Comparison of ENCODE assay signal across 10 mouse cellular contexts in genomic region chr8:105808480-105808879, GRCm38 (mm10). TPM values are rescaled to one million over a fixed set of nuclear protein-coding genes. Genes with fewer than 3 reads are reported as not detected.
DNase-seq lines count a peak whose midpoint lies in the region; ATAC-seq lines count a peak whose summit lies in the region.
"Had no signal": no experiment of that assay in that cellular context is flagged by ENCODE, and none has a peak within 500 bp of the region (broad histone marks: within the 10 kb centered on the region; RNA-seq: fewer than 3 reads in every experiment).

No protein-coding gene starts in this region.

- WGBS in heart, embryonic 11.5 days (ENCODE audit: insufficient replicate concordance) = 94% methylated on average over 2 of the region's 2 CpGs
- WGBS in forebrain, embryonic 14.5 days = 94% methylated on average over 2 of the region's 2 CpGs

- H3K36me3 ChIP-seq in heart, embryonic 11.5 days (ENCODE audit: control insufficient read depth, insufficient read depth, low read length) = no peaks in the 10 kb centered on the region
- peaks cover 42% of the 10 kb centered on the region for H3K36me3 ChIP-seq in forebrain, embryonic 14.5 days (ENCODE audit: control insufficient read depth, insufficient read depth, low read length)

- no peak for ATAC-seq in heart, embryonic 11.5 days (replicated peaks; ENCODE audit: insufficient number of reproducible peaks, low FRiP score, low TSS enrichment)
- ATAC-seq in forebrain, embryonic 14.5 days = no peak

- no peak overlapping the region for H3K4me3 ChIP-seq in heart, embryonic 11.5 days (ENCODE audit: low read depth, low read length)
- H3K4me3 ChIP-seq in forebrain, embryonic 14.5 days (ENCODE audit: low read depth, low read length) = no peak overlapping the region
- H3K4me3 ChIP-seq: limb, embryonic 12.5 days had no signal

- no peaks in the 10 kb centered on the region for H3K9me3 ChIP-seq in heart, embryonic 11.5 days (replicated peaks; ENCODE audit: control insufficient read depth, low read length)
- H3K9me3 ChIP-seq in forebrain, embryonic 14.5 days (replicated peaks; ENCODE audit: control insufficient read depth, low read length) = no peaks in the 10 kb centered on the region
- H3K9me3 ChIP-seq: limb, embryonic 12.5 days had no signal

- H3K4me2 ChIP-seq in heart, embryonic 11.5 days = no peak overlapping the region
- no peak overlapping the region for H3K4me2 ChIP-seq in forebrain, embryonic 14.5 days (ENCODE audit: low read length)
- H3K4me2 ChIP-seq: limb, embryonic 12.5 days had no signal

- H3K9ac ChIP-seq in heart, embryonic 11.5 days (ENCODE audit: low read depth, low read length) = no peak overlapping the region
- H3K9ac ChIP-seq in forebrain, embryonic 14.5 days (ENCODE audit: low read length) = no peak overlapping the region
- H3K9ac ChIP-seq: limb, embryonic 12.5 days had no signal

- peak; percentile 52 for DNase-seq in heart, postnatal 4 days
- DNase-seq in Muller cell, postnatal 12 days (ENCODE audit: inconsistent ontology term) = peak; percentile 74
- DNase-seq in gastrocnemius, postnatal 4 days (ENCODE audit: low spot score in 2 of 2) = peak; percentile 20 to 40
- peak; percentile 34 to 53 for DNase-seq in lung, postnatal 4 days
- no peak for DNase-seq in testis, postnatal 14 days (ENCODE audit: low spot score)
- DNase-seq in forebrain, embryonic 14.5 days (ENCODE audit: low spot score) = no peak
- no peak for DNase-seq in urinary bladder, postnatal 25 days (ENCODE audit: low spot score)

- H3K4me1 ChIP-seq in heart, embryonic 11.5 days (ENCODE audit: control insufficient read depth, insufficient read depth, low read length) = peaks cover 13% of the 10 kb centered on the region
- no peaks in the 10 kb centered on the region for H3K4me1 ChIP-seq in forebrain, embryonic 14.5 days (ENCODE audit: control insufficient read depth, insufficient read depth, low read length)
- H3K4me1 ChIP-seq: limb, embryonic 12.5 days had no signal

- H3K27ac ChIP-seq in heart, embryonic 11.5 days (ENCODE audit: low read depth, low read length) = no peak overlapping the region
- no peak overlapping the region for H3K27ac ChIP-seq in forebrain, embryonic 14.5 days (ENCODE audit: low read depth, low read length)
- H3K27ac ChIP-seq: limb, embryonic 12.5 days had no signal

- no peaks in the 10 kb centered on the region for H3K27me3 ChIP-seq in heart, embryonic 11.5 days (ENCODE audit: control insufficient read depth, insufficient read depth, low read length)
- H3K27me3 ChIP-seq in forebrain, embryonic 14.5 days (replicated peaks; ENCODE audit: control insufficient read depth, insufficient read depth, low read length) = no peaks in the 10 kb centered on the region
- H3K27me3 ChIP-seq: limb, embryonic 12.5 days had no signal

RNA-seq across cellular contexts. Expression of gene Ranbp10, which starts 18.7 kb away (rescaled TPM):
- 10 to 100 TPM; 22.3 to 23.1 TPM for total RNA-seq in heart, postnatal 4 days (2021)
- 11.4 and 14.3 TPM in 2 replicates for polyA plus RNA-seq in heart, embryonic 11.5 days (2014; fragmentation: Nextera tagmentation; extraction: Ambion mirVana)
- 10 to 100 TPM; 28.6 to 32.3 TPM for total RNA-seq in gastrocnemius, postnatal 4 days (2021)
- polyA plus RNA-seq in forebrain, embryonic 14.5 days (2014; fragmentation: Nextera tagmentation; extraction: Ambion mirVana) = 8.1 and 10.4 TPM in 2 replicates

RNA-seq across cellular contexts. Expression of gene Tsnaxip1, which starts 19.1 kb away (rescaled TPM):
- not detected for total RNA-seq in heart, postnatal 4 days (2021)
- polyA plus RNA-seq in heart, embryonic 11.5 days (2014; fragmentation: Nextera tagmentation; extraction: Ambion mirVana) = 0.07 and 0.13 TPM in 2 replicates
- total RNA-seq in gastrocnemius, postnatal 4 days (2021) = under 1 TPM; 0.74 to 0.75 TPM
- polyA plus RNA-seq in forebrain, embryonic 14.5 days (2014; fragmentation: Nextera tagmentation; extraction: Ambion mirVana) = 0.83 TPM in 2 replicates
- polyA plus RNA-seq: heart, postnatal 0 days had no signal

RNA-seq across cellular contexts. Expression of gene Cenpt, which starts 44.6 kb away (rescaled TPM):
- total RNA-seq in heart, postnatal 4 days (2021) = 10 to 100 TPM; 16.8 to 18.4 TPM
- 45.7 and 47.9 TPM in 2 replicates for polyA plus RNA-seq in heart, embryonic 11.5 days (2014; fragmentation: Nextera tagmentation; extraction: Ambion mirVana)
- 10 to 100 TPM; 11.5 to 12.9 TPM for total RNA-seq in gastrocnemius, postnatal 4 days (2021)
- 50.7 and 51.8 TPM in 2 replicates for polyA plus RNA-seq in forebrain, embryonic 14.5 days (2014; fragmentation: Nextera tagmentation; extraction: Ambion mirVana)

RNA-seq across cellular contexts. Expression of gene Thap11, which starts 46.5 kb away (rescaled TPM):
- total RNA-seq in heart, postnatal 4 days (2021) = 10 to 100 TPM; 26.4 to 29.3 TPM
- polyA plus RNA-seq in heart, embryonic 11.5 days (2014; fragmentation: Nextera tagmentation; extraction: Ambion mirVana) = 47.2 and 49.8 TPM in 2 replicates
- 10 to 100 TPM; 37.5 to 39.2 TPM for total RNA-seq in gastrocnemius, postnatal 4 days (2021)
- 51.7 and 60.8 TPM in 2 replicates for polyA plus RNA-seq in forebrain, embryonic 14.5 days (2014; fragmentation: Nextera tagmentation; extraction: Ambion mirVana)

RNA-seq across cellular contexts. Expression of gene Gfod2, which starts 50.0 kb away (rescaled TPM):
- total RNA-seq in heart, postnatal 4 days (2021) = 1 to 10 TPM; 4.6 to 4.9 TPM
- polyA plus RNA-seq in heart, embryonic 11.5 days (2014; fragmentation: Nextera tagmentation; extraction: Ambion mirVana) = 8.0 and 10.9 TPM in 2 replicates
- 1 to 10 TPM; 5.2 to 6.0 TPM for total RNA-seq in gastrocnemius, postnatal 4 days (2021)
- 62.9 and 70.6 TPM in 2 replicates for polyA plus RNA-seq in forebrain, embryonic 14.5 days (2014; fragmentation: Nextera tagmentation; extraction: Ambion mirVana)

Comparison
In these comparisons a context has a peak if more than half of its experiments do, and no peak if none do; other contexts are left out.
1. DNase-seq: peak in heart, postnatal 4 days (single experiment), Muller cell, postnatal 12 days (single experiment), gastrocnemius, postnatal 4 days (2 of 2) and lung, postnatal 4 days (2 of 2); none in testis, postnatal 14 days (single experiment), forebrain, embryonic 14.5 days (single experiment) and urinary bladder, postnatal 25 days (single experiment).